Mouse (Mus musculus): ENCODE measurements around the gene Atp8b4.

DNA sequence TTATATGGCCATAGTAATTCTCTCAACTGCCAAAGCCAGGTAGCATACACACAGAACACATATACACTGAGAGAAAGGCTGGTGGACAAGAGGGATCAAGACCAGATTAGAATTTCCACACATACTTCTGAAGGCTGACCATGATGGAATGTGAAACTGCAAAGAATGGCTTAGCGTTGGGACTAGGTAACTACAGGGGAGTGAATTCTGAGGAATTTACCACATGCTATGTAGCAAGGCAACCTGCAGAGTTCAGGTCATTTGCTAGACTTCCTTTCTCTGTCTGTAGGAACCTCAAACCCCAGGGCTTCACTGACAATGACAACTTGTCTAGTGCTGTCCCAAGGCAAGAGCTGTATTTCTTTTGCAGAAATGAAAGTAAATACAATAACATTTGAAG, 189.4 kb downstream of the Atp8b4 start:
- TF ChIP-seq POLR2A (IDR thresholded peaks at IDR 0.05; ENCODE audit: insufficient read depth, low read depth, low read length) (no peak), CTCF (IDR thresholded peaks at IDR 0.05; ENCODE audit: insufficient read depth, low read depth, low read length) (no peak)
